Mouse (Mus musculus) NIH3T3 (cell line): ENCODE results near the gene Ift122.
A peak's percentile ranks its signal among the peaks of the same experiment; 100 is the strongest.
"Not testable (repeated sequence)": the region's sequence is repeated elsewhere in the genome, so short reads cannot be mapped to it uniquely, and the experiment has no call there.

Experiments
- DNase-seq: peaks from one replicate; pipeline ENCODE4 v3.0.0-alpha.2; 2012; ENCODE audit warnings: low read depth

Gene Ift122

GRCm38 (mm10) chr6:115846640-115847411 is 6.4 kb upstream of the Ift122 start:
- DNase-seq: peak; percentile 86

- no peak for DNase-seq
These were observed 4.5 kb upstream of the Ift122 start for GRCm38 (mm10) chr6:115848598-115849304.

DNA sequence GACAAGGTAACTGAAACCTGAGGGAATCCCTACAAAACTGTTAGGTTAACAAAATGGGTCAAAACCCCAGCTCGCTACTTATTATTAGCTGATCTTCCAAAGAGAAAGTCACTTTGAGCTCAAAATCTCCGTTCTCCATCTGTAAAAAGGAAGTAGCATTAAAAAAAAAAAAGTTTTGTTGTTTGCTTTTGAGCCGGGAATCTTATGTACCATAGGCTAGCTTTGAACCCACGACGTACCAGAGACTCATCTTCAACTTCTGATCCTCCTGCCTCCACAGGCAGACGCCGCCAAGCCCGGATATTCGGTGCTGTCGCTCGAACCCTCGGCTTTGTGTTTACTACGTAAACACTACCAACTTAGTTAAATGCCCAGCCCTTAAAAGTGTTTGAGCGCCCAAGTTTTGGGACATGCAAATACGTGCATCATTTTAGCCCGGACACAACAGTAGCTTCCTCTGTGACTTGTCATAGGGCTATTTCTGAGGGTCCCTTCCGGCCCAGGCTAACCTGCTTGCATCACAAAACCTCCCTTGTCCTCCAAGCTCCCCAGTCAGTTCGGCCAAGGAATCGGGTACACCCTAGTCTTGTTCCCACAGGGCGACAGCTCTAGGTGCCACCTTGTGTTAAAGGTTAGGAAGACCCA is 702 bp upstream of the Ift122 start:
- peak; percentile 47 for DNase-seq

GRCm38 (mm10) chr6:115853985-115854384 is 715 bp downstream of the Ift122 start:
- peak; percentile 50 for DNase-seq

DNA sequence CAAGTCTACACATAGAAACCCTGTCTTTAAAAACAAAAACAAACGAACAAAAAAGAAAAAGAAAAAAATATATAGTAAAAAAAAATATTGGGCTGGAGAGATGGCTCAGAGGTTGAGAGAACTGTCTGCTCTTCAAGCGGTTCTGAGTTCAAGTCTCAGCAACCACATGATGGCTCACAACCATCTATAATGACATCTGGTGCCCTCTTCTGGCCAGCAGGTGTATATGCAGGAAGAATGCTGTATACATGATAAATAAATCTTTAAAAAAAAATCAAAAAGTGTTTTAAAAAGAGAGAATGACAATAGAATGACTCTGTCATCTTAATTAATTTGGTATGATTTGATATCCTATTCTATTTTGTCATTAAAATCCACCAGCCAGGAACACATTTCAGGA is 1.2 kb downstream of the Ift122 start:
- peak; percentile 70 for DNase-seq

DNA sequence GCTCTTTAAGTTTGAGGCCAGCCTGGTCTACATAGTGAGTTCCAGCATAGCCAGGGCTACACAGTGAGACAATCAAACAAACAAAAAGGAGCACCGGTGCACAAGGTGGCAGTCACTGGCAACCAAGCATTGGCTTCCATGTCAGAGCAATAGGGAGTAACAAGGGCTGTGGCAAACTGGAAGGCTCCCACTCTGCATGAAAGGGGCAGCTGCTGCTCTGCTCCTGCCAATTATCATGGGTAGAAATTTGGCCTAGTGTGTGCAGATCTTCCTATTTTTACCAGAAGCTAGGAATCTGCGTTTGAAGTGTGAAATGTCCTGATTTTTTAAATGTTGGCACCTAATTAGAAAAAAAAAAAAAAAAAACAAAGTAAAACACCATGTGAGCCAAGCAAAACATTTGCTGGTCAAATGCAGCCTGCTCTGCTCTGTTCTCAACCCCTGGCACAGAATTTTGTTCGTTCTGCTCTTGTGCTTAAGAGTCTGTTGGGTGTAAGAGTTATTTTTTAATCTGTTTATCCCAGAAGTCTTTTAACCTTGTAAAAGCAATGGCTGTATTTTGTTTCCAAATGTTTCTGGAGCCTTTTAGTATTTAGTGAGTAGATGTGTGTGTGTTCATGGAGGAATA is 2.6 kb downstream of the Ift122 start:
- DNase-seq: no peak

GRCm38 (mm10) chr6:115856361-115856745 is 3.1 kb downstream of the Ift122 start:
- DNase-seq: no peak

GRCm38 (mm10) chr6:115859258-115859657 is 6.0 kb downstream of the Ift122 start:
- DNase-seq: no peak

GRCm38 (mm10) chr6:115860027-115860556 is 6.8 kb downstream of the Ift122 start:
- DNase-seq: no peak

DNA sequence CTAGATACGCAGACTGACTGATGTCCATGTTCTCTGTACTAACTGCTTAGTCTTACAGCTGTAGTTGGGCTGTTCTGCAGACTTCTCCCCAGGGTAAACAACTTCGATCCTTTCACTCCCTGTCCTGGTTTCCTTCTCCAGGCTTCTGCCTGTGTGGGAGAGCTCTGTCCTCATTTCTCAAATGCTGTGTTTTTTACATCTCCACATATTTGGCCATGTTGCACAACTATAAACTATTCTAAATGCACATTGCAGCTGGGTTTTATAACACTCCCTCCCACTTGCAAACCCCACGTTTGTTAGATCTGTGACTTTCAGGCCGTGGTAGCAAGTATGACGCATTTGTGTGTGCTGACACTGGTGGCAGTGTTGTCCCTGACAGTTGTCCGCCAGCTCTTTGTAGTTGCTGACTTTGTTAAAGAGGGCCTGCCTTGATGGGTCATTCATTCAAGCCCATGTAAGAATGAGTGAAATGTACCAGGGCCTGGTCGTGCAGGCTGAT is 10.1 kb downstream of the Ift122 start:
- DNase-seq: peak; percentile 45

DNA sequence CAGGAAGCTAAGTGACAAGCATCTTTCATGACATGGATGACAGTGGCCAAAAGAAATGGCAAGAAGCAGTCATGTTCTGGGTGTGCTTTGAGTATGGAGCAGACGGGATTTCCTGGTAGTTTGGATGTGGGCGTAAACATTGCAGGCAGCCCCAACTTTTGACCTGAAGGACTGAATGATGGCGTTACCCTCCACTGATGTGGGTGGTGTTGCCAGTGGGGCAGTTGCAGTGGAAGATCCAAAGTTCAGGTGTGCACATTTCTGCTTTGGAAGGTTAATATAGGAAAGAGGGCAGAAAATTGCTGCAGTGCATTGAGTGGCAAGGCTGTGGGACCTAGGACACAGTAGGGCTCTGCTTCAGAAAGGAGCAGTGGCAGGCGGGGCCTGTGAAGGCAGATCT is 12.0 kb downstream of the Ift122 start:
- DNase-seq: no peak

- not testable (repeated sequence) for DNase-seq
These were observed 13.9 kb downstream of the Ift122 start for GRCm38 (mm10) chr6:115867157-115867556.

DNA sequence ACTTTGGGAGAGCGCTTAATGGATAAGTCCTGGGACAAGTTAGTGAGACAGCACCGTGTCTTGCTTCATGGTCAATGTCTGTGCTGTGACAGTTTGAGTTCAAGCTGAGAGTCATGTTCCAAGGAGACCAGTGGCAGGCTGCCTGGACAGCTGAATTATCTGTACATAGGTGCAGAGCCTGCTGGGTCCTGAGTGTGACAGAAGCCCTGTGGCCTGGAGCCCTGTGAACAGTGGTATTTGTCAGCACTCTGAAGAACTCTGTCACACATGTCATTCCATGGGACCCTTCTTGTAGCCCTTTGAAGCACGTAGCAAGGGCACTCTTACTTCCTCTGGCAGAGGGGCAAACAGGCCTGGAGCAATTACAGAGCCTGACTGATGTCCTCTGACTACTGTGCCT is 18.0 kb downstream of the Ift122 start:
- not testable (repeated sequence) for DNase-seq

DNA sequence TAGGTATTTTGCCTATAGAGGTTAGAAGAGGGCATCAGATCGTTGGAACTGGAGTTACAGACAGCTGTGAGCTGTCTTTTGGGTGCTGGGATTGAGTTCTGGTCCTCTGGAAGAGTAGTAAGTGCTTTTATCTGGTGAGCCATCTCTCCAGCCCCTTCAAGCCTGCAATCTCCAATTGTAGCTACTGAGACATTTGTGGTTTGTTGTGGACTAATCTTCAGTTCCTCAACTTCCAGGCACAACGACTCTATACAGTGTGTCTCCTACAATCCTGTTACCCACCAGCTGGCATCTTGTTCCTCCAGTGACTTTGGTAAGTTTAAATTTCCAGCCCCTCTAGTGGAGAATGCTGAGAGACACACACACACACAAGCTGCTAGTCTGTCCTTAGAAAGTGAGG is 24.0 kb downstream of the Ift122 start:
- DNase-seq: no peak

- DNase-seq: no peak
These were observed 25.4 kb downstream of the Ift122 start for GRCm38 (mm10) chr6:115878694-115879093.

GRCm38 (mm10) chr6:115879736-115880135 is 26.5 kb downstream of the Ift122 start:
- no peak for DNase-seq

DNA sequence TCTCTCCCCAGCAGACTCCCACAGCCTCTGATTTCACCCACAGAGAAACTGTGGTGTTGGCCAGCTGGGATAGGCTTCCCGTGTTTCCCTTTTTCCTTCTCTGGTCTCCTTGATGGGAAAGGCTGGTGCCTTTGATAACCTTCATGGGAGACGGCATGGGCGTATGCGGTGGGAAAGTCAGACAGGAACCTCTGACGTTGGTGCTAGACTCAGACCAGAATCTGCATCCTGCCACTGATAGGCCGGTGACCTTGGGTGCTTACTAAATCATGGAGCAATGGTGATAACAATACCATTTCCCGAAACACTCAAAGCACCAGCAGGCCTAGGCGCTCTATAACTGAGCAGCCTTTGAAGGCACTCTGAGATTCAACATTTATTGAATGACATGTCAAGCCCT is 27.5 kb downstream of the Ift122 start:
- no peak for DNase-seq

- DNase-seq: no peak
These were observed 30.7 kb downstream of the Ift122 start for GRCm38 (mm10) chr6:115884018-115884417.

DNA sequence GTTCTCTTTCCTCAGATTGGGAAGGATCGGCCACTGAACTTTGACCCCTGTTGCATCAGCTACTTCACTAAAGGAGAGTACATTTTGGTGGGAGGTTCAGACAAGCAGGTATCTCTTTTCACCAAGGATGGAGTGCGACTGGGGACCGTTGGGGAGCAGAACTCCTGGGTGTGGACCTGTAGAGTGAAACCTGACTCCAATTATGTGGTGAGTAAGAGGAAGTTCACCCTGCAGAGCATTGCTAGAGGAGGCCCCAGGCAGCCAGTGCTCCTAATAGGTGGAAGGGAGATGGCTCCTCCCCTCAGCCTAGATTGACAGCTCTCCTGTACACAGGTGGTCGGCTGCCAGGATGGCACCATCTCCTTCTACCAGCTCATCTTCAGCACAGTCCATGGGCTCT is 33.6 kb downstream of the Ift122 start:
- DNase-seq: peak; percentile 47

DNA sequence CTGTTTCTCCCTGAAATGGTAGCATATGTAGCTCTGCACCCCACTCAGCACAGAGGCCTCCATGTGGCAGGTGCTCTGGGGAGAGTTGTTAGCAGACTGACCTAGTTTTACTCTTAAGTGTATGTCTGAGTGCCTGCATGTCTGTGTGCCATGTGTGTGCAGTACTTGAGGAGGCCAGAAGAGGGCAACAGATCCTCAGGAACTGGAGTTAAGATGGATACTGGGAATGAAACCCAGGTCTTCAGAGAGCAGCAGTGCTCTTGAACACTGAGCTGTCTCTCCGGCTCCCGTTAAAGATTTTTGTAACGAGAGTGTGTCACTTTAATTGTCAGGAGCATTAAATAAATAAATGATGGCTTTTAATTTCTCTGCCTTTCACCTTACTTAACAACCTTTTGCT is 35.0 kb downstream of the Ift122 start:
- peak; percentile 60 for DNase-seq

DNA sequence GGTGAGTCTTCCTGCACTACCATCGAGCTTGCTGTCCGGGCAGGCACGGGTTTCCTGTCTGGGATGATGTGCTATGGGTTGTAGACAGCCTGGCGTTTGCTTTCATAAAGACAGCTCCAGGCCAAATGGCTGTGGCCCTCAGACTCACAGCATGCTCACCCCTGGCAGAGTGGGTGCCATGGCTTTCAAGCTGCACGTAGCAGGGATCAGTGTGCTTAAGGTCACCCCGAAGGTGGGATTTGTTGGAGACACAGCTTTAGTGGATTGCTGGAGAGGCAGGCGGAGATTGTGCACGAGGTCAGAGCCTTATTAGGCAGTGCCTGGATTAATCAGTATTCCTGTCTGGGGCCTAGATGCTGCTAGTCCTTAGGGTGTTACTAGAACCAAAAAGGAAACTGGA is 37.3 kb downstream of the Ift122 start:
- no peak for DNase-seq

DNA sequence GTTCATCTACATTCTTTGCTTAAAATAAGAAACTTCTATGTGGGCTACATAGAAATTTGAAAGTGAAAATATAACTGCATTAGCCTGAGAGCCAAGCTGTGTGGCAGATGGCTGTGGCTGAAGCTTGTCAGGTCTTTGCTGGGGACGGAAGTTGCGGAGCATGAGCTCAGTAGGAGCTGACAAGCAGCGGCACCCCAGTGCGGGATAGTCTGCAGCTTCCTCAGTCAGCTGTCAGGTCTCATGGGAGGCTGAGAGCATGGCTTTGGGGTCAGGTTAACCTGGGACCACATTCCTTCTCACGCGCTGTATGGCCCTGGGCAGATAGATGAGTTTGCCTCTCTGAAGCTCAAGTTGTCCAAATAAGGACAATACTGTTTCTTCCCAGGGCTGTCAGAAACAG is 37.8 kb downstream of the Ift122 start:
- DNase-seq: peak; percentile 39
